Mouse (Mus musculus) midbrain, embryonic 14.5 days (tissue): Measurements from ENCODE around the gene Arl15. TPM values are rescaled to one million over a fixed set of nuclear protein-coding genes. Genes with fewer than 3 reads are reported as not detected.

ENCODE experiments used
- ATAC-seq: fragments of 200-750 bp; cut with Nextera tagmentation; 2 replicates; pipeline ENCODE4 v1.8.0; 2017; ENCODE audit warnings: moderate number of reproducible peaks, moderate library complexity; ENCODE audit not compliant: low FRiP score, low TSS enrichment
- DNase-seq: peaks from one replicate; pipeline ENCODE4 v3.0.0-alpha.2; 2015
- H3K27ac ChIP-seq: fragments of 300-500 bp; sonication (generic); replicated peaks from 2 replicates; pipeline ENCODE4 v1.5.1; 2014; ENCODE audit warnings: mild to moderate bottlenecking, low read depth, low read length, moderate library complexity
- H3K27me3 ChIP-seq: fragments of 300-500 bp; sonication (generic); 2 replicates; pipeline ENCODE4 v1.6.1; 2014; ENCODE audit warnings: low read length, control low read depth, mixed read lengths; ENCODE audit not compliant: control insufficient read depth, insufficient read depth
- H3K36me3 ChIP-seq: fragments of 300-500 bp; sonication (generic); 2 replicates; pipeline ENCODE4 v1.6.1; 2014; ENCODE audit warnings: low read length, control low read depth; ENCODE audit not compliant: control insufficient read depth, insufficient read depth
- H3K4me1 ChIP-seq: fragments of 300-500 bp; sonication (generic); 2 replicates; pipeline ENCODE4 v1.6.1; 2014; ENCODE audit warnings: mild to moderate bottlenecking, antibody characterized with exemption, low read length, control low read depth; ENCODE audit not compliant: control insufficient read depth, insufficient read depth
- H3K4me2 ChIP-seq: fragments of 300-500 bp; sonication (generic); 2 replicates; pipeline ENCODE4 v1.6.1; 2014; ENCODE audit warnings: mild to moderate bottlenecking, low read length, moderate library complexity
- H3K4me3 ChIP-seq: fragments of 300-500 bp; sonication (generic); replicated peaks from 2 replicates; pipeline ENCODE4 v1.5.1; 2014; ENCODE audit warnings: low read depth, low read length
- H3K9ac ChIP-seq: fragments of 300-500 bp; sonication (generic); replicated peaks from 2 replicates; pipeline ENCODE4 v1.6.1; 2014; ENCODE audit warnings: mild to moderate bottlenecking, low read length, moderate library complexity
- H3K9me3 ChIP-seq: fragments of 300-500 bp; sonication (generic); 2 replicates; pipeline ENCODE4 v1.6.1; 2016; ENCODE audit warnings: low read length, control low read depth, mixed read lengths; ENCODE audit not compliant: control insufficient read depth
- WGBS: fragments of 180-500 bp; shearing (Covaris S2); extraction: QIAGEN DNeasy Blood & Tissue Kit; methylation state at CpG from one replicate; pipeline ENCODE4 v1.1.7; 2014; 5-methylcytosine and 5-hydroxymethylcytosine counted together
- polyA plus RNA-seq: library from polyadenylated mRNA; unstranded; fragments of >200 nt; fragmentation: Nextera tagmentation; extraction: Ambion mirVana; gene quantifications from 2 replicates; pipeline ENCODE4 v1.2.1, GENCODE M21; 2014

Arl15 gene
- polyA plus RNA-seq, 1 experiment from 2014 or later = 24.5 TPM

DNA sequence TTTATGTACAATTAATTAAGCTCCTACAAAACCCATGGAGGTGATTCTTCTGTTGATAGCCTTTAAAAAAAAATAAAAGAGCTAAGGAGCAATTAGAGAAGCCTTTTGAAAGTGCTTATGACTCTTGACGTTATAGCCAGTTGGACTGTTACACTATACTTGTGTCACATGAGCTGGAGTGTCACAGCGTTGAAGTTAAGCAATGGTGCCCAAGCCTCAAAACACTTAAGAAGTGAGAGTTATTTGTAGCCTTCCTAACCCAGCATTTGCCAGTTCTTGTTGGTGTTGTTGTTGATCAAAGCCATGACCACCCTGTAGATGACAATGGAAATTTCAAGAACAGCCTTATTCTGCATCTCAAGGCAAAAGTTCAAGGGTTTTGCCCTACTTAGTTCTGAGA is 198.8 kb downstream of the Arl15 start:
- no peak overlapping the region for H3K4me2 ChIP-seq
- no peaks in the 10 kb centered on the region for H3K9me3 ChIP-seq
- DNase-seq = no peak
- no peak overlapping the region for H3K27ac ChIP-seq
- WGBS = 93% methylated on average over 2 of the region's 2 CpGs
- 0 out of 2 replicates have a peak, but pooled peaks cover 3% of the 10 kb centered on the region for H3K4me1 ChIP-seq
- no peak for ATAC-seq
- no peaks in the 10 kb centered on the region for H3K36me3 ChIP-seq
- H3K27me3 ChIP-seq = no peaks in the 10 kb centered on the region
- no peak overlapping the region for H3K9ac ChIP-seq
- H3K4me3 ChIP-seq = no peak overlapping the region

DNA sequence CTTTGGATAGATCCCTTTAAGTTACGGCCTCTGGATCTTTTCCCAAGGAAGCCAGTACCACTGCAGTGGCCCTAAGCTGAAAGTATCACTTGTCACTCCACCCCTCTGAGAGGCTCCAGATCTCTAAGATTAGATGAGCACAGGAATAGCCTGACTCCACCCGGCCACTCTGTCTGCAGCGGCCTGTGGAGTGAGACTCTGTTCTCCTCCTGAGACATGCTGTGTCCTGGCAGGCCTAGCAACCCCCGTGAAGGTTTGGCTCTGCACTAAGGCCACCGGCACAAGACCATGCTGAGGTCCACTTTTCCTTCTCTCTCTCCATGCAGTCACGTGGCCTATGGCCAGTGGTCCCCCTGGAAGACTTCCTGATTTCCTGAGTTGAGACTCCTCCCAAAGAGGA is 200.3 kb downstream of the Arl15 start:
- Histone ChIP-seq H3K36me3 (no peaks in the 10 kb centered on the region), H3K27ac (no peak overlapping the region), H3K27me3 (no peaks in the 10 kb centered on the region), H3K9ac (no peak overlapping the region), H3K4me1 (0 out of 2 replicates have a peak, but pooled peaks cover 3% of the 10 kb centered on the region), H3K4me2 (no peak overlapping the region), H3K9me3 (no peaks in the 10 kb centered on the region), H3K4me3 (no peak overlapping the region)
- DNase-seq (no peak), ATAC-seq (no peak)
- 79% methylated on average over 6 of the region's 6 CpGs for WGBS

GRCm38 (mm10) chr13:113995490-113996236 is 201.4 kb downstream of the Arl15 start:
- no peak for DNase-seq
- 47% methylated on average over 9 of the region's 9 CpGs for WGBS

DNA sequence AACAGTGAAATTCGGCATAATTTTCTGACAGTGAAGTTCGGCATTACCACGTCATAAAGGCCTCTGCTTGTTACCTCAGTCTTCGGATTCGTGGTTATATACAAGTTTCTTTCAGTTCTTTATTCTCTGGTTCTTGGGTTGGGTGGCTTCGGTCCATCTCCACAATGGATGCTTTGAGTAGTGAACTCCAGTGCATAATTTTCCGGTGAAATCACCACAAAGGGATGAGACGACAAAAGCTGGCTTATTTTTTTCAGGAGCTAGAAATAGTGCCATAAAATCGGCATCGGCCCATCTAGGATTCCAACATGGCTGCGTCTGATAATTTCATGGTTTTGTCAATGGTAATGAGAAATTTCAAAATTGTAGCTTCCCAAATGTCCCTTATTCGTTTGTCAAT is 204.5 kb downstream of the Arl15 start:
- no peak overlapping the region for H3K4me3 ChIP-seq
- H3K9ac ChIP-seq = no peak overlapping the region
- ATAC-seq = no peak
- no peaks in the 10 kb centered on the region for H3K27me3 ChIP-seq
- DNase-seq = no peak
- no peaks in the 10 kb centered on the region for H3K36me3 ChIP-seq
- no peak overlapping the region for H3K4me2 ChIP-seq
- H3K4me1 ChIP-seq = 0 out of 2 replicates have a peak, but pooled peaks cover 3% of the 10 kb centered on the region
- 86% methylated on average over 12 of the region's 12 CpGs for WGBS
- H3K9me3 ChIP-seq = no peaks in the 10 kb centered on the region
- no peak overlapping the region for H3K27ac ChIP-seq

More at GRCm38 (mm10) chr13:113995490-113996236, 201.4 kb downstream of the Arl15 start:
- 0 out of 2 replicates have a peak, but pooled peaks cover 3% of the 10 kb centered on the region for H3K4me1 ChIP-seq
- no peaks in the 10 kb centered on the region for H3K36me3 ChIP-seq
- no peak overlapping the region for H3K9ac ChIP-seq
- H3K4me3 ChIP-seq = no peak overlapping the region
- H3K27ac ChIP-seq = no peak overlapping the region
- no peaks in the 10 kb centered on the region for H3K27me3 ChIP-seq
- ATAC-seq = no peak
- H3K9me3 ChIP-seq = no peaks in the 10 kb centered on the region
- H3K4me2 ChIP-seq = no peak overlapping the region

DNA sequence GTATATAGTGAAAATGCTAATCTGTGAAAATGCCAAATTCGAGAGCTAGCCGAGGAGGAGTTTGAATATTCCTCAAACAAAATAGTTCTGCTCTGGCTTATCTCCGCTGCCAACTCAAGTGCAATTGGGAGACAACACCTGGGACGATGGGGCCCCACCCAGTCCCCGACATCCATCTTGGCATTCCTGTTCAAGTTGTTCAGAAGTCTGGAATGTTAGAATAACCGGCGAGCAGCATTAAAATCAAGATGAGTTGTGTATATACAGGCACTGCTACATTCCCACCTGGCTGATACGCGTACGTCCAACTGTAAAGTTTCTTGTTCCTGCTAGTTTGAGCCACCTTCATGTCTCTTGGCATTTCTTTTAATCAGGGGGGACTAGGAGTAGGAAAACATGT is 209.2 kb downstream of the Arl15 start:
- ATAC-seq (no peak), DNase-seq (no peak)
- Histone ChIP-seq H3K27me3 (no peaks in the 10 kb centered on the region), H3K36me3 (no peaks in the 10 kb centered on the region), H3K4me1 (no peaks in the 10 kb centered on the region), H3K9ac (no peak overlapping the region), H3K4me2 (no peak overlapping the region), H3K4me3 (no peak overlapping the region), H3K9me3 (no peaks in the 10 kb centered on the region), H3K27ac (no peak overlapping the region)
- WGBS = 95% methylated on average over 10 of the region's 10 CpGs

DNA sequence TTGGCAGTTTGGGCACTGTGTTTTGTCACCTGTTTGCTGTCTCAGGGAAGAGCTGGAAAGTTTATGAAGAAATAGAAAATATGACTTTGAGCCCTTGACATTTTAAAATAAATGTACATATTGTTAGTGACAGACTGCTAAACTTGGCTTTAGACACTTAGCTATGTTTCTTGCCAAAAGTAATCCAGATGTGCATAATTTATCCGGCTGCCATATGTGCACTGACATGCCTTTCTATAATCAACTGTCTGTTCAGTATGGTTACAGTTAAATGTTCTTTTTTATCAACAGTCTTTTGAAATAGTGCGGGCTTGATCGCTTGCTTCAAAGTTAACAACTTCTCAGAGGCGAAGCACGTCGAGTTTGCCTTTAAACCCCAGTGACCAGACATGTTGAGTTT is 209.9 kb downstream of the Arl15 start:
- 77% methylated on average over 6 of the region's 6 CpGs for WGBS
- H3K4me1 ChIP-seq = no peaks in the 10 kb centered on the region

GRCm38 (mm10) chr13:114009786-114010185 is 215.5 kb downstream of the Arl15 start:
- H3K9me3 ChIP-seq = no peaks in the 10 kb centered on the region
- peaks cover 8% of the 10 kb centered on the region for H3K4me1 ChIP-seq
- DNase-seq = no peak
- no peak overlapping the region for H3K27ac ChIP-seq
- no peak for ATAC-seq
- WGBS = 78% methylated on average over 9 of the region's 9 CpGs
- H3K27me3 ChIP-seq = no peaks in the 10 kb centered on the region
- H3K36me3 ChIP-seq = no peaks in the 10 kb centered on the region
- no peak overlapping the region for H3K4me3 ChIP-seq
- no peak overlapping the region for H3K9ac ChIP-seq
- no peak overlapping the region for H3K4me2 ChIP-seq

More for the DNA sequence above, 209.9 kb downstream of the Arl15 start:
- Histone ChIP-seq H3K4me2 (no peak overlapping the region), H3K27ac (no peak overlapping the region), H3K4me3 (no peak overlapping the region), H3K9ac (no peak overlapping the region), H3K27me3 (no peaks in the 10 kb centered on the region), H3K9me3 (no peaks in the 10 kb centered on the region), H3K36me3 (no peaks in the 10 kb centered on the region)
- ATAC-seq (no peak), DNase-seq (no peak)

- DNase-seq = no peak
- Histone ChIP-seq H3K4me3 (no peak overlapping the region), H3K4me2 (no peak overlapping the region), H3K4me1 (peaks cover 8% of the 10 kb centered on the region), H3K27ac (no peak overlapping the region), H3K36me3 (no peaks in the 10 kb centered on the region), H3K9ac (no peak overlapping the region), H3K9me3 (no peaks in the 10 kb centered on the region), H3K27me3 (no peaks in the 10 kb centered on the region)
- ATAC-seq = no peak
- 79% methylated on average over 9 of the region's 9 CpGs for WGBS
Measured at GRCm38 (mm10) chr13:114010521-114010920, 216.2 kb downstream of the Arl15 start.

DNA sequence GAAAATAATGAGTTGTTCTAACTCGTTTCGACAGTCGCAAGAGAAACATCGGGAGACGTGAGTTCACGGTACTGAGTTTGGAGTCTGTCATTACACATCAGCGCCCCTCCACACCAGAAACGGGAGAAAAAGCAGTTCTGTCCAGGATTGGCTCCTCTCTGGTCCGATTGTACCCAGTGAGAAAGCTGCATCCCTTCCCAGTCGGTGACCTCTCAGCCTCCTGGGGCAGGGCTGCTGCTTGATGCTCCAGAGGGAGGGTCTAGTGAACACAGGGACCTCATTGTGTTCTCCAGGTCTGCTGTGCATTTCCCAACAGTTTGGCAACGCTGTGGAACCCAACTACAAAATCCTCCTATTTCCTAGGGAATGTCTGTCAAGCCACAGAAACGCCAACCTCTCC is 216.7 kb downstream of the Arl15 start:
- peak; percentile 37 for DNase-seq
- Histone ChIP-seq H3K27ac (0 out of 2 replicates have a peak overlapping the region, but pooled peaks have one; percentile 20), H3K27me3 (no peaks in the 10 kb centered on the region), H3K9me3 (no peaks in the 10 kb centered on the region), H3K4me2 (no peak overlapping the region; the same call in 1 of the 2 replicates), H3K4me3 (no peak overlapping the region), H3K36me3 (no peaks in the 10 kb centered on the region), H3K9ac (no peak overlapping the region), H3K4me1 (peaks cover 8% of the 10 kb centered on the region)
- ATAC-seq = 0 out of 2 replicates have a peak, but pooled peaks have one; percentile 43
- WGBS = 51% methylated on average over 12 of the region's 12 CpGs
